Mouse (Mus musculus) splenic B cell, adult 2 months (primary cell): ENCODE data around the gene Aftph.

Source experiments
- DNase-seq: peaks from one replicate; pipeline ENCODE4 v3.0.0-alpha.2; 2011; ENCODE audit warnings: low read depth, low spot score
- H3K27me3 ChIP-seq: 2 replicates; pipeline ENCODE4 v1.6.1; 2012; ENCODE audit warnings: mild to moderate bottlenecking, low read length, moderate library complexity, mixed read lengths; ENCODE audit not compliant: control insufficient read depth, poor library complexity, insufficient read depth, severe bottlenecking
- H3K36me3 ChIP-seq: 2 replicates; pipeline ENCODE4 v1.6.1; 2012; ENCODE audit warnings: mild to moderate bottlenecking, low read length, moderate library complexity, mixed read lengths; ENCODE audit not compliant: control insufficient read depth, poor library complexity, insufficient read depth, severe bottlenecking

The Aftph gene

GRCm38 (mm10) chr11:20750573-20750972 lies 9.2 kb upstream of the Aftph start:
- H3K27me3 ChIP-seq = no peaks in the 10 kb centered on the region
- no peaks in the 10 kb centered on the region for H3K36me3 ChIP-seq
- no peak for DNase-seq

DNA sequence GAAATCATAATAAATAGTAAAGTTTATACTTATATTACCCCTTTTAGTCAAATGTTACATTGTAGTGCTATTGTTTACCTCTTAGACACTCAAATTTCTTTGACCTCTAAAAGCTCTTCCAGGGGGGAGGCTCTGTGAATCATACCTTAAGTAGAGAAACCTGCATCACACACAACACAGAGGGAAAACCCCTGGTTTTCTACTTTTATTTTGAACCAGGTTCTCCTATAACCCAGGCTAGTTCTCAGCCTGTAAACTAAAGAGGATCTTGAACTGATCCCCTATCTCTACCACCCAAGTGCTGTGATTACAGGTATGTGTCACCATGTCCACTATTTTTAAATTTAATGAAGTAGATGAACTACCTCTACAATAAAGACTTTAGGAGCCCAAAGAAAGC lies 2.0 kb upstream of the Aftph start:
- H3K27me3 ChIP-seq = no peaks in the 10 kb centered on the region
- DNase-seq = peak; percentile 13
- H3K36me3 ChIP-seq = no peaks in the 10 kb centered on the region

GRCm38 (mm10) chr11:20742361-20742897 lies 1.0 kb upstream of the Aftph start:
- Histone ChIP-seq H3K27me3 (no peaks in the 10 kb centered on the region), H3K36me3 (0 out of 2 replicates have a peak, but pooled peaks cover 2% of the 10 kb centered on the region)
- peak; percentile 83 for DNase-seq

GRCm38 (mm10) chr11:20740481-20741200 lies 748 bp downstream of the Aftph start:
- H3K36me3 ChIP-seq = 0 out of 2 replicates have a peak, but pooled peaks cover 2% of the 10 kb centered on the region
- DNase-seq = peak; percentile 64
- no peaks in the 10 kb centered on the region for H3K27me3 ChIP-seq

DNA sequence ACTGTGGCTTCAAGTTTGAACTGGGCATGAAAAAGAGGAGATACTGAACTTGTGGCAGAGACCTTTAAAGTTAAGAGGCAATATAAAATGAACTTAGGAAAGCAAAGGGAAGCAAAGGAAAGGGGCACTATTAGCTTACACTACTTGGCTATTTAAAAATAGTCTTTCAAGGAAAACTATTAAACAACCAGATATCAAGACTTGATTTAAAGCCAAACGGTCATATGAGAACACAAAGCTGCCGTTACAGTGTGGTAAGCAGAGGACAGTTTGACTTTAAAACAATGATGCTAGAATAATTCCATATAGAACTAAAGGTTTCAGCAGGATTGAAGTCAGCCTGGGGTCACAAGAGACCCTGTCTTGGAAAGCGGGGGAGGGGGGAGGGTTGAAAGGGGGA lies 7.3 kb downstream of the Aftph start:
- no peaks in the 10 kb centered on the region for H3K27me3 ChIP-seq
- H3K36me3 ChIP-seq = 0 out of 2 replicates have a peak, but pooled peaks cover 2% of the 10 kb centered on the region
- DNase-seq = no peak

DNA sequence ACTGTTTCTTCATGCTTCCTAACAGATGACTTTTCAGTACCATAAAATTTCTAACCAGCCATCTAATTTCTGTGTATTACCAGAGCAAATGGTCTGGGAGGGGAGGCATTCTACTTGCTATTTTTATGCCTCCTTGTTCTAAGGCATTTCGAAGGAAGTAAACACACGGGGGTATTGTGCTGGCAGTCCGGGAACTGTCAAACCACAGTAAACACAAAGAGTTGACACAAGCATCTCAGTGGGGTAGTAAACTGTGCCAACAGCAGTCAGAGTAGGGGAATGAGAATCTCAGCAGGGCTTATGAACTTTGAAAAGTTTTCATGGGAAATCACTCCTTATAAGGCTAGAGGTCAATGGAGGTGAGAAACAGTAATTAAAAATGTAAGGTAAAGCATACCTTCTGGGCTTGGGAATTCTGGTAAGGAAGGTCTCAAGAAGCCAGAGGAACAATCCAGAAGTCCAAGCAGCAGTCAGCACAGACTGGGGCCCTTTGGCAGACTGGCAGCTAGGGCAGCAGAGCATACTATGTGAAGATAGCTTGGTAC lies 7.8 kb downstream of the Aftph start:
- Histone ChIP-seq H3K36me3 (0 out of 2 replicates have a peak, but pooled peaks cover 2% of the 10 kb centered on the region), H3K27me3 (no peaks in the 10 kb centered on the region)
- DNase-seq = no peak

DNA sequence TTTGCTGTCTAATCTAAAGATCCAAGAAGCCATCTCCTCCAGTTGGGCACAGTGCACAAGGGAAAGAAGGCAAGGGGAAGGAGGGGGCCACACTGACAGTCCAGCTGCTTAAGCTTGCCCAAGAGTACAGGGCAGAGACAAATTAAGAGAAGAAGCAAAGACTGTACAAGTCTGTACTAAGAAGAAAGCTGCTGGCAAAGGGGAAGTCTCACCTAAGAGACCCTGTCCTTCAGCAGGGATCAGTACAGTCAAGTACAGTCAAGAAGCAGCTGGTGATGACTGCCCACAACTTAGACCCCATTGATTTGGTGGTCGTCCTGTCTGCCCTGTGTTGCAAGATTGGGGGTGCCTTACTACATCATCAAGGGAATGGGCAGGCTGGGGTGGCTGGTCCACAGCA lies 12.0 kb downstream of the Aftph start:
- no peak for DNase-seq

GRCm38 (mm10) chr11:20728044-20728443 lies 13.3 kb downstream of the Aftph start:
- Histone ChIP-seq H3K27me3 (no peaks in the 10 kb centered on the region), H3K36me3 (peaks cover 8% of the 10 kb centered on the region)
- no peak for DNase-seq

More for the DNA sequence above, 12.0 kb downstream of the Aftph start:
- Histone ChIP-seq H3K27me3 (no peaks in the 10 kb centered on the region), H3K36me3 (peaks cover 5% of the 10 kb centered on the region; the same call in 1 of the 2 replicates)

DNA sequence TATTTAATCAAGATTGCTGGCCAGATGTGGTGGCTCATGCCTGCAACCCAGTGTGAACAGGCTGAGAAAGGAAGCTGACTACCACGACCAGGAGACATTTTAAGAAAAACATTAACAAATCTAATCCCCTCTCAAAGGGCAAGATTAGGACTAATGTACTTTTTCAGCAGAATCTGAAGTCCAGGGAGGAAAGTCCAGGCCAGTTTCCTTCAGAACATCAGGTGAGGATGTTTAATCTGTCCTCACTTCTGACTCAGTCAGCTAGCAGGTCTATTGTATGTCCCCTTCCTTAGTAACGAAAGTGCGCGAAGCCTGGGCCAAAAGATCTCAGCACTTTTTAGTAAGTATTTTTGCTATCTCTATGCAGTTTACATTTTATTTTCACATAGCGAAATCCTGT lies 17.8 kb downstream of the Aftph start:
- no peak for DNase-seq
- Histone ChIP-seq H3K36me3 (peaks cover 9% of the 10 kb centered on the region), H3K27me3 (no peaks in the 10 kb centered on the region)

DNA sequence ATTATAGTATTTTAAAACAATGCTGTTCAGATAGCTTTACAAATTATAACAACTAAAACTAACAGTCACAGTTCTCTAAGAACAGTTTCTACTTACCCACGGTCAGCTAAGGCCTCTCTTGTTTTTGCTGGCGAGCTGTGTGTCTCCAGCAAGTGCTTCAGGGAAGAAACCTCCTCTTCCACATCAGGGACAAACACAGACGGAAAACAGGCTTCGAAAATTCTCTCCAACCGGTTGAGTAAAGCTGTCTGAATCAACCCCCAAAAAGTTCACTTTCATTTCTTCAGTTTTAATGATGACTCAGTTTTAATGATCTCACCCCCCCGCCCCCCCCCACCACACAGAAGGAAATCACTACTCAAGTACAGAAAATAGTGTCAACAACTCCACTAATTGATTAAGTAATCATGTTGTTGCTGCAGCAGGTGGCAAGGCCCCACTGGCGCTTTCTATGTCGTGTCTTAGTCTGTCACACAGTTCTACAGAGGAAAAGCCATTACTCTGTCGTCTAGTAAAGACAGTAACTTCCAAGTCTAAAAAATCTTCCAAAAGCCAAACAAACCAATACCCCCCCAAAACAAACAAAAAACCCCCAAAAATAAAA lies 29.2 kb downstream of the Aftph start:
- H3K27me3 ChIP-seq = no peaks in the 10 kb centered on the region
- DNase-seq = no peak

GRCm38 (mm10) chr11:20691000-20691399 lies 50.4 kb downstream of the Aftph start:
- Histone ChIP-seq H3K36me3 (peaks cover 6% of the 10 kb centered on the region; the same call in 1 of the 2 replicates), H3K27me3 (no peaks in the 10 kb centered on the region)
- DNase-seq = peak; percentile 83

More for the DNA sequence above, 29.2 kb downstream of the Aftph start:
- peaks cover 10% of the 10 kb centered on the region; the same call in 1 of the 2 replicates for H3K36me3 ChIP-seq

DNA sequence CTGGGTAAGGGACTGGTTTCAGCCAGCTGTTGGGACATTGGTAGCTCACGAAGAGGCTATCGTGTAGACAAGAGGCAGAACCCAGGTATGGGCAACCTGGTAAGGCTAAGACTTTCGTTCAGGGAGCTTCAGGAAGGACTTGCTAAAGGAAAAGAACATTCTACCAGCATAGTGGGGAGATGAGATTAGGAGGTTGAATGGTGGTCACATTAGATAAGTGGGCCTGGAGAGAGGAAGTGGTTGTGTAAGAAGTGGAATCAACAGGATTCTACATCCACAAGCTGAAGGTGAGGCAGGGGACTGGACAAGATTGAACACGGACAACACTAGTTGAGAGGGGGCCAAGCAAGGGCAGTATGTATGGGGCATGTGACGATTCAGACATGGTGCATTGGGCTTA lies 59.7 kb downstream of the Aftph start:
- Histone ChIP-seq H3K27me3 (no peaks in the 10 kb centered on the region), H3K36me3 (peaks cover 4% of the 10 kb centered on the region; the same call in 1 of the 2 replicates)
- no peak for DNase-seq

GRCm38 (mm10) chr11:20680781-20681180 lies 60.6 kb downstream of the Aftph start:
- no peaks in the 10 kb centered on the region for H3K27me3 ChIP-seq
- DNase-seq = no peak
- 0 out of 2 replicates have a peak, but pooled peaks cover 1% of the 10 kb centered on the region for H3K36me3 ChIP-seq

DNA sequence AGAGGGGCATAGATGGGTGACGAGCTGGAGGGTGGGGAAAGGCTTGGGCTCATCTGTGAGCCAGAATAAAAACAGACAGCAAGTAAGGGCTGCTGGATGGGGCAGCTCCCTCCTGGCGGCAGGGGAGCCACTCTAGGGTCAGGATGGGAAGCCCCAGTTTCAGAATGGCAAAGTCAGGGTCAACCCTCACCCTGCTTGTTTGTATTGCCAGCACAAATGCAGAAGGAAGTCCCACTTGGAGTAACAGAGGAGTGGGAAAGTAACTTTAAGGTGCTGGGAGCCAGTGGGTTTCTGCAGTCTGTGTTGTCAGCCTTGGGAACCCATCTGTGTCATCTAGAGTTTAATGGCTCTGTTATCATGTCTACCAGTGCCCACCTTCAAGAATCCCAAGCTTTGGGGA lies 62.0 kb downstream of the Aftph start:
- H3K27me3 ChIP-seq = no peaks in the 10 kb centered on the region
- 0 out of 2 replicates have a peak, but pooled peaks cover under 1% of the 10 kb centered on the region for H3K36me3 ChIP-seq
- no peak for DNase-seq

- no peak for DNase-seq
- H3K36me3 ChIP-seq = no peaks in the 10 kb centered on the region
Measured at GRCm38 (mm10) chr11:20672513-20672912, 68.9 kb downstream of the Aftph start.

More at GRCm38 (mm10) chr11:20672513-20672912, 68.9 kb downstream of the Aftph start:
- no peaks in the 10 kb centered on the region for H3K27me3 ChIP-seq
